Mouse (Mus musculus): ENCODE measurements around the gene Fli1. TPM values are rescaled to one million over a fixed set of nuclear protein-coding genes. Genes with fewer than 3 reads are reported as not detected.

Gene Fli1
- total and polyA plus RNA-seq, 2 experiments from 2014 or later: 6.8 to 7.0 TPM

DNA sequence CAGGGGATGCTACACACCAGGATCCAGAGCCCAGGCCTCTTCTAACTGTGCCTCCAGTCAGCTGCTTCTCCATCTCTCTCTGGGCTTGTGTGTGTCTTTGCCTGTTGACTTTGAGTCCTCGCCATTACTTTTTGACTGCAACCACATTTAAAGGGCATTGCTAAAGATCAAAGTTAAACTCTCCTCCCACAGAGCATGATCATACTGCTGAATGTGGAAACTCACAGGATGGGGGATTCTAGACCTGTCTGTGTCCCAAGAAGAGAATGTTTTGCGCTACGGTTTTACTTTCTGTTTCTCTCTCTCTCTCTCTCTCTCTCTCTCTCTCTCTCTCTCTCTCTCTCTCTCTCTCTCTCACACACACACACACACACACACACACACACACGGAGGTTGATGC lies 55.3 kb downstream of the Fli1 start:
- H3K4me2 ChIP-seq (ENCODE audit: low read depth): no peak overlapping the region
- ATAC-seq: no peak
- H3K9me3 ChIP-seq (ENCODE audit: low read length): no peaks in the 10 kb centered on the region
- H3K4me3 ChIP-seq (ENCODE audit: low read depth, low read length): no peak overlapping the region
- TF ChIP-seq CTCF (IDR thresholded peaks at IDR 0.05; ENCODE audit: low read depth): no peak
- H3K36me3 ChIP-seq (ENCODE audit: insufficient read depth): no peaks in the 10 kb centered on the region
- H3K27me3 ChIP-seq (ENCODE audit: insufficient read depth, low read length): no peaks in the 10 kb centered on the region
- H3K4me1 ChIP-seq (ENCODE audit: insufficient read depth): no peaks in the 10 kb centered on the region
- no peak overlapping the region for H3K27ac ChIP-seq (ENCODE audit: low read depth, low read length)
- no peak overlapping the region for H3K9ac ChIP-seq
- WGBS: 81% methylated on average over 4 of the region's 4 CpGs
- DNase-seq: no peak

- DNase-seq (no peak), ATAC-seq (no peak)
- Histone ChIP-seq H3K4me1 (ENCODE audit: insufficient read depth) (no peaks in the 10 kb centered on the region), H3K36me3 (ENCODE audit: insufficient read depth) (no peaks in the 10 kb centered on the region), H3K27me3 (ENCODE audit: insufficient read depth, low read length) (no peaks in the 10 kb centered on the region), H3K27ac (ENCODE audit: low read depth, low read length) (no peak overlapping the region), H3K9me3 (ENCODE audit: low read length) (no peaks in the 10 kb centered on the region), H3K9ac (no peak overlapping the region), H3K4me2 (ENCODE audit: low read depth) (no peak overlapping the region), H3K4me3 (ENCODE audit: low read depth, low read length) (no peak overlapping the region)
- WGBS: 70% methylated on average over 5 of the region's 5 CpGs
- TF ChIP-seq CTCF (IDR thresholded peaks at IDR 0.05; ENCODE audit: low read depth): no peak
These were observed 62.2 kb downstream of the Fli1 start for GRCm38 (mm10) chr9:32480418-32480817.

- H3K9ac ChIP-seq: no peak overlapping the region
- no peaks in the 10 kb centered on the region for H3K9me3 ChIP-seq (ENCODE audit: low read length)
- no peaks in the 10 kb centered on the region for H3K27me3 ChIP-seq (ENCODE audit: insufficient read depth, low read length)
- no peak overlapping the region for H3K27ac ChIP-seq (ENCODE audit: low read depth, low read length)
- WGBS: 71% methylated on average over 3 of the region's 3 CpGs
- no peak overlapping the region for H3K4me2 ChIP-seq (ENCODE audit: low read depth)
- TF ChIP-seq CTCF (IDR thresholded peaks at IDR 0.05; ENCODE audit: low read depth): no peak
- no peaks in the 10 kb centered on the region for H3K36me3 ChIP-seq (ENCODE audit: insufficient read depth)
- H3K4me1 ChIP-seq (ENCODE audit: insufficient read depth): no peaks in the 10 kb centered on the region
- no peak for ATAC-seq
- H3K4me3 ChIP-seq (ENCODE audit: low read depth, low read length): no peak overlapping the region
- no peak for DNase-seq
These were observed 63.9 kb downstream of the Fli1 start for GRCm38 (mm10) chr9:32478799-32479198.

DNA sequence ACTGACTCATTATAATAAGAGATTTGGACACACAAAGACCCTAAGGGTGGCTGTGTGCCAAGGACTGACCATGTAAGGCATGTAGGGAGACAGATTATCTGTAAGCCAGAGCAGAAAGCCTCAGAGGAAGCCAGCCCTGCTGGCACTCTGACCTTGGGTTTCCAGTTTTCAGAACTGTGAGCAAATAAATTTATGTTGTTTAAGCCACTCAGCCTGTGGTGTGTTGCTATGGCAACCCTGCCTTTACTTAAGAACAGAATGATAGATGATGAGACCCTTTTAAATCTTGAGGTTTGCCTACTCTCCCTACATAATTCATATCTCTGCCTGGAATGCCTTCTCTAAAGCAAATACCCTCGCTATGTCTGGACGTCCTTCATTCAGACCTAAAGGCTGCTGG lies 64.6 kb downstream of the Fli1 start:
- Histone ChIP-seq H3K27ac (ENCODE audit: low read depth, low read length) (no peak overlapping the region), H3K27me3 (ENCODE audit: insufficient read depth, low read length) (no peaks in the 10 kb centered on the region), H3K36me3 (ENCODE audit: insufficient read depth) (no peaks in the 10 kb centered on the region), H3K9me3 (ENCODE audit: low read length) (no peaks in the 10 kb centered on the region), H3K9ac (no peak overlapping the region), H3K4me1 (ENCODE audit: insufficient read depth) (no peaks in the 10 kb centered on the region), H3K4me3 (ENCODE audit: low read depth, low read length) (no peak overlapping the region), H3K4me2 (ENCODE audit: low read depth) (no peak overlapping the region)
- DNase-seq: peak; percentile 39
- peak; percentile 36; the same call in 1 of the 2 replicates for ATAC-seq
- TF ChIP-seq CTCF (IDR thresholded peaks at IDR 0.05; ENCODE audit: low read depth): no peak
- WGBS: 62% methylated on average over 2 of the region's 2 CpGs

GRCm38 (mm10) chr9:32476604-32477003 lies 66.1 kb downstream of the Fli1 start:
- DNase-seq: no peak
- no peaks in the 10 kb centered on the region for H3K9me3 ChIP-seq (ENCODE audit: low read length)
- TF ChIP-seq CTCF (IDR thresholded peaks at IDR 0.05; ENCODE audit: low read depth): no peak
- no peak overlapping the region for H3K4me3 ChIP-seq (ENCODE audit: low read depth, low read length)
- no peak overlapping the region for H3K9ac ChIP-seq
- H3K36me3 ChIP-seq (ENCODE audit: insufficient read depth): no peaks in the 10 kb centered on the region
- ATAC-seq: no peak
- WGBS: 94% methylated on average over 10 of the region's 10 CpGs
- no peak overlapping the region for H3K4me2 ChIP-seq (ENCODE audit: low read depth)
- no peaks in the 10 kb centered on the region for H3K27me3 ChIP-seq (ENCODE audit: insufficient read depth, low read length)
- H3K4me1 ChIP-seq (ENCODE audit: insufficient read depth): no peaks in the 10 kb centered on the region
- H3K27ac ChIP-seq (ENCODE audit: low read depth, low read length): no peak overlapping the region

- H3K27me3 ChIP-seq (ENCODE audit: insufficient read depth, low read length): no peaks in the 10 kb centered on the region
- no peak for DNase-seq
- H3K36me3 ChIP-seq (ENCODE audit: insufficient read depth): no peaks in the 10 kb centered on the region
- H3K27ac ChIP-seq (ENCODE audit: low read depth, low read length): no peak overlapping the region
- H3K4me1 ChIP-seq (ENCODE audit: insufficient read depth): no peaks in the 10 kb centered on the region
- H3K4me2 ChIP-seq (ENCODE audit: low read depth): no peak overlapping the region
- H3K4me3 ChIP-seq (ENCODE audit: low read depth, low read length): no peak overlapping the region
- no peak for TF ChIP-seq CTCF (IDR thresholded peaks at IDR 0.05; ENCODE audit: low read depth)
- no peak for ATAC-seq
- H3K9ac ChIP-seq: no peak overlapping the region
- H3K9me3 ChIP-seq (ENCODE audit: low read length): no peaks in the 10 kb centered on the region
- 88% methylated on average over 10 of the region's 10 CpGs for WGBS
These were observed 67.9 kb downstream of the Fli1 start for GRCm38 (mm10) chr9:32474621-32475390.

DNA sequence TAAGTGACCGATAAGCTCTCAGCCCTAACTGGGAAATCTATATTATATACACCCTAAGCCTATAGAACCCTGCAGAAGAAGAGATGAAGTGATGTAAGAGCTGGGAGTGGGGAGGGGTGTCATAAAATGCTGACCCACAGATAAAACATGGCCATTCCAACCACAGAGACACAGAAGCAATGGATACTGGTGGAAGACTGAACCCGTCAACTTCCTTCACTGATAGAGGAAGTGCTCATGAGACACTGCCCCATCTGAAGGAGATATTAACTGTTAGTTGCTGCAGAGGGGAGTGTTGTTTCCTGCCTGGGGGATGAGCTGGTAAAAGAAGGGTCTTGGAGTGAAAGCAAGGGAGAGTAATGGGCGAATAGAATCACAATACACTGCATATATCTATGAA lies 70.3 kb downstream of the Fli1 start:
- H3K27ac ChIP-seq (ENCODE audit: low read depth, low read length): no peak overlapping the region
- ATAC-seq (no peak), DNase-seq (no peak)
- H3K4me3 ChIP-seq (ENCODE audit: low read depth, low read length): no peak overlapping the region
- 92% methylated on average over 3 of the region's 3 CpGs for WGBS
- no peak overlapping the region for H3K9ac ChIP-seq
- H3K4me2 ChIP-seq (ENCODE audit: low read depth): no peak overlapping the region
- H3K9me3 ChIP-seq (ENCODE audit: low read length): no peaks in the 10 kb centered on the region
- no peaks in the 10 kb centered on the region for H3K36me3 ChIP-seq (ENCODE audit: insufficient read depth)
- no peaks in the 10 kb centered on the region for H3K4me1 ChIP-seq (ENCODE audit: insufficient read depth)
- no peak for TF ChIP-seq CTCF (IDR thresholded peaks at IDR 0.05; ENCODE audit: low read depth)
- H3K27me3 ChIP-seq (ENCODE audit: insufficient read depth, low read length): no peaks in the 10 kb centered on the region
